Mouse (Mus musculus) kidney, postnatal 25 days (tissue): Measurements from ENCODE around the gene Tubgcp2.

Source experiments
- DNase-seq, 2 experiments: peaks; one replicate each; pipeline ENCODE4 v3.0.0; 2021; ENCODE audit warnings: mixed read lengths in 2 of 2

The Tubgcp2 gene

GRCm38 (mm10) chr7:140047811-140048311 is 11.4 kb upstream of the Tubgcp2 start:
- peak in 1 of 2 experiments; percentile 16 for DNase-seq

- no peak for DNase-seq
Observed at GRCm38 (mm10) chr7:140045546-140045945, 9.1 kb upstream of the Tubgcp2 start.

- no peak for DNase-seq
Observed at GRCm38 (mm10) chr7:140042728-140043127, 6.3 kb upstream of the Tubgcp2 start.

- DNase-seq: peak in 1 of 2 experiments; percentile 44
Observed at GRCm38 (mm10) chr7:140037171-140037555, 694 bp upstream of the Tubgcp2 start.

GRCm38 (mm10) chr7:140035456-140035855 is 1.0 kb downstream of the Tubgcp2 start:
- DNase-seq: peak in 1 of 2 experiments; percentile 9

GRCm38 (mm10) chr7:140033386-140033785 is 3.1 kb downstream of the Tubgcp2 start:
- peak in 1 of 2 experiments; percentile 30 for DNase-seq

GRCm38 (mm10) chr7:140032366-140032765 is 4.1 kb downstream of the Tubgcp2 start:
- peak in 1 of 2 experiments; percentile 29 for DNase-seq

GRCm38 (mm10) chr7:140031771-140032170 is 4.7 kb downstream of the Tubgcp2 start:
- peak in 1 of 2 experiments; percentile 13 for DNase-seq

GRCm38 (mm10) chr7:140011336-140011735 is 25.1 kb downstream of the Tubgcp2 start:
- DNase-seq: no peak

GRCm38 (mm10) chr7:140007781-140008180 is 28.7 kb downstream of the Tubgcp2 start:
- no peak for DNase-seq

GRCm38 (mm10) chr7:140006861-140007611 is 29.4 kb downstream of the Tubgcp2 start:
- DNase-seq: peak in 1 of 2 experiments; percentile 21

GRCm38 (mm10) chr7:140004666-140005065 is 31.8 kb downstream of the Tubgcp2 start:
- no peak for DNase-seq

GRCm38 (mm10) chr7:140001086-140001740 is 35.3 kb downstream of the Tubgcp2 start:
- no peak for DNase-seq

GRCm38 (mm10) chr7:139998691-139999350 is 37.6 kb downstream of the Tubgcp2 start:
- DNase-seq: no peak

GRCm38 (mm10) chr7:139994676-139995075 is 41.8 kb downstream of the Tubgcp2 start:
- peak; percentile 54 to 76 for DNase-seq

- DNase-seq: no peak
Observed at GRCm38 (mm10) chr7:139994202-139994601, 42.3 kb downstream of the Tubgcp2 start.

GRCm38 (mm10) chr7:139993532-139993931 is 42.9 kb downstream of the Tubgcp2 start:
- no peak for DNase-seq

GRCm38 (mm10) chr7:139992406-139992805 is 44.1 kb downstream of the Tubgcp2 start, which contains the start of gene Adam8:
Gene Adam8, minus strand, starts transcription at chr7:139992562.
- peak; percentile 21 to 63 for DNase-seq

GRCm38 (mm10) chr7:139990864-139991394 is 45.5 kb downstream of the Tubgcp2 start:
- peak in 1 of 2 experiments; percentile 23 for DNase-seq

GRCm38 (mm10) chr7:139988272-139988671 is 48.2 kb downstream of the Tubgcp2 start:
- no peak for DNase-seq

GRCm38 (mm10) chr7:139984505-139984904 is 52.0 kb downstream of the Tubgcp2 start:
- DNase-seq: no peak

- DNase-seq: no peak
Observed at GRCm38 (mm10) chr7:139982058-139982457, 54.4 kb downstream of the Tubgcp2 start.

GRCm38 (mm10) chr7:139980778-139981177 is 55.7 kb downstream of the Tubgcp2 start:
- DNase-seq: no peak
